Mouse (Mus musculus) forebrain, embryonic 12.5 days (tissue): ENCODE measurements around the gene Atp5h. TPM values are rescaled to one million over a fixed set of nuclear protein-coding genes. Genes with fewer than 3 reads are reported as not detected.

Experiments
- ATAC-seq: fragments of 200-750 bp; cut with Nextera tagmentation; 2 replicates; pipeline ENCODE4 v1.8.0; 2017; ENCODE audit warnings: moderate TSS enrichment; ENCODE audit not compliant: low FRiP score
- H3K27ac ChIP-seq: fragments of 300-500 bp; sonication (generic); 2 replicates; pipeline ENCODE4 v1.5.1; 2016; ENCODE audit warnings: mild to moderate bottlenecking
- H3K27me3 ChIP-seq: fragments of 300-500 bp; sonication (generic); 2 replicates; pipeline ENCODE4 v1.6.1; 2016; ENCODE audit warnings: mild to moderate bottlenecking
- H3K36me3 ChIP-seq: fragments of 300-500 bp; sonication (generic); replicated peaks from 2 replicates; pipeline ENCODE4 v1.6.1; 2016; ENCODE audit warnings: mild to moderate bottlenecking
- H3K4me1 ChIP-seq: fragments of 300-500 bp; sonication (generic); 2 replicates; pipeline ENCODE4 v1.6.1; 2016
- H3K4me2 ChIP-seq: fragments of 300-500 bp; sonication (generic); 2 replicates; pipeline ENCODE4 v1.6.1; 2016; ENCODE audit warnings: mild to moderate bottlenecking, moderate library complexity
- H3K4me3 ChIP-seq: fragments of 300-500 bp; sonication (generic); replicated peaks from 2 replicates; pipeline ENCODE4 v1.5.1; 2016; ENCODE audit warnings: mild to moderate bottlenecking
- H3K9ac ChIP-seq: fragments of 300-500 bp; sonication (generic); 2 replicates; pipeline ENCODE4 v1.6.1; 2016; ENCODE audit warnings: mild to moderate bottlenecking
- H3K9me3 ChIP-seq: fragments of 300-500 bp; sonication (generic); 2 replicates; pipeline ENCODE4 v1.6.1; 2016
- WGBS: fragments of 180-500 bp; shearing (Covaris S2); methylation state at CpG from one replicate; pipeline ENCODE4 v1.1.7; 2016; 5-methylcytosine and 5-hydroxymethylcytosine counted together
- polyA plus RNA-seq: library from polyadenylated mRNA; unstranded; fragments of >200 nt; fragmentation: Nextera tagmentation; extraction: Ambion mirVana; gene quantifications from 2 replicates; pipeline ENCODE4 v1.2.1, GENCODE M21; 2016

Gene Atp5h
- polyA plus RNA-seq, 1 experiment from 2014 or later = 857 TPM

GRCm38 (mm10) chr11:115452281-115452860 lies 32.6 kb upstream of the Atp5h start:
- Histone ChIP-seq H3K27ac (no peak overlapping the region), H3K27me3 (no peaks in the 10 kb centered on the region), H3K4me2 (no peak overlapping the region), H3K9ac (no peak overlapping the region), H3K4me3 (no peak overlapping the region), H3K4me1 (peaks cover 4% of the 10 kb centered on the region), H3K36me3 (no peaks in the 10 kb centered on the region), H3K9me3 (peaks cover 4% of the 10 kb centered on the region; the same call in 1 of the 2 replicates)
- WGBS = 85% methylated on average over 7 of the region's 7 CpGs
- ATAC-seq = no peak

GRCm38 (mm10) chr11:115451781-115452241 lies 32.0 kb upstream of the Atp5h start:
- Histone ChIP-seq H3K4me1 (peaks cover 3% of the 10 kb centered on the region; the same call in 1 of the 2 replicates), H3K27me3 (no peaks in the 10 kb centered on the region), H3K4me3 (no peak overlapping the region), H3K9ac (no peak overlapping the region), H3K9me3 (peaks cover 4% of the 10 kb centered on the region; the same call in 1 of the 2 replicates), H3K27ac (no peak overlapping the region), H3K4me2 (no peak overlapping the region), H3K36me3 (no peaks in the 10 kb centered on the region)
- no peak for ATAC-seq
- 91% methylated on average over 8 of the region's 8 CpGs for WGBS

- H3K27me3 ChIP-seq = no peaks in the 10 kb centered on the region
- H3K9ac ChIP-seq = no peak overlapping the region
- H3K36me3 ChIP-seq = no peaks in the 10 kb centered on the region
- H3K4me1 ChIP-seq = peaks cover 3% of the 10 kb centered on the region; the same call in 1 of the 2 replicates
- no peak for ATAC-seq
- no peak overlapping the region for H3K4me3 ChIP-seq
- H3K27ac ChIP-seq = no peak overlapping the region
- H3K4me2 ChIP-seq = no peak overlapping the region
- peaks cover 2% of the 10 kb centered on the region; the same call in 1 of the 2 replicates for H3K9me3 ChIP-seq
- 90% methylated on average over 7 of the region's 7 CpGs for WGBS
Measured at GRCm38 (mm10) chr11:115450176-115450575, 30.4 kb upstream of the Atp5h start.

- Histone ChIP-seq H3K36me3 (no peaks in the 10 kb centered on the region), H3K4me2 (no peak overlapping the region), H3K9ac (no peak overlapping the region), H3K27me3 (no peaks in the 10 kb centered on the region), H3K4me1 (peaks cover 3% of the 10 kb centered on the region; the same call in 1 of the 2 replicates), H3K4me3 (no peak overlapping the region), H3K27ac (no peak overlapping the region), H3K9me3 (no peaks in the 10 kb centered on the region)
- ATAC-seq = no peak
- 73% methylated on average over 7 of the region's 7 CpGs for WGBS
Measured at GRCm38 (mm10) chr11:115448998-115449397, 29.2 kb upstream of the Atp5h start.

GRCm38 (mm10) chr11:115448075-115448474 lies 28.3 kb upstream of the Atp5h start:
- H3K4me2 ChIP-seq = no peak overlapping the region
- WGBS = 86% methylated on average over 16 of the region's 16 CpGs
- H3K27ac ChIP-seq = no peak overlapping the region

DNA sequence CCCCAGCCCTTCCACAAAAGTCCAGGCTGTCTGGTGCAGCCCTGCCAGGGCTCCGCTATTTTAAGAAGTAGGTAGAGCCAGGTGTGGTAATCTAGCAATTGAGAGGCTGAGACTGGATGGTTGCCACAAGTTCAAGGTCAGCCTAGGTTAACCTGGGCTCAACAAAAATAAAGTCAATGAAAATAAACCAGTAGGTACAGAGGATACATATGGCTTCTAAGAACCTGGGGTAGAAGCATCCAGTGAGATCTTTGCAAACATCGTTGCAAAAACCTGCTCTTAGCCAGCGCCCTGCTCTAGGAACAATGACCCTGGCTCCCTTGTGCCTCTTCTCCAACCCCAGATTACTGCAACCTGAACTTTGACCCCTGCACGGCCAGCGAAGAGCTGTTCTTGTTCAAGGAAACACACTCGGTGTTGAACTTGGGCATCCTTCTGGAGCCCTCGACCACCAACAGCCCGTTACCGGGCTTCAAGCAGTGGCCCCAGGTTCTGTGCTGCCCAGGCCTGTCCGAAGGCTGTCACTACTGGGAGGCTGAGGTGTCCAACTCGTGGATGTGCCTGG lies 27.6 kb upstream of the Atp5h start:
- H3K27me3 ChIP-seq = no peaks in the 10 kb centered on the region
- no peak overlapping the region for H3K27ac ChIP-seq
- no peak overlapping the region for H3K4me3 ChIP-seq
- H3K4me1 ChIP-seq = peaks cover 3% of the 10 kb centered on the region; the same call in 1 of the 2 replicates
- no peak overlapping the region for H3K9ac ChIP-seq
- 89% methylated on average over 11 of the region's 11 CpGs for whole genome bisulfite sequencing
- no peak for ATAC-seq
- no peak overlapping the region for H3K4me2 ChIP-seq
- H3K9me3 ChIP-seq = no peaks in the 10 kb centered on the region
- H3K36me3 ChIP-seq = no peaks in the 10 kb centered on the region

More at GRCm38 (mm10) chr11:115448075-115448474, 28.3 kb upstream of the Atp5h start:
- H3K36me3 ChIP-seq = no peaks in the 10 kb centered on the region
- H3K4me1 ChIP-seq = peaks cover 3% of the 10 kb centered on the region; the same call in 1 of the 2 replicates
- ATAC-seq = no peak
- H3K9me3 ChIP-seq = no peaks in the 10 kb centered on the region
- no peak overlapping the region for H3K4me3 ChIP-seq
- no peak overlapping the region for H3K9ac ChIP-seq
- no peaks in the 10 kb centered on the region for H3K27me3 ChIP-seq

- Histone ChIP-seq H3K4me3 (no peak overlapping the region), H3K4me1 (peaks cover 3% of the 10 kb centered on the region; the same call in 1 of the 2 replicates), H3K27ac (no peak overlapping the region), H3K9ac (no peak overlapping the region), H3K27me3 (no peaks in the 10 kb centered on the region), H3K36me3 (no peaks in the 10 kb centered on the region), H3K4me2 (no peak overlapping the region), H3K9me3 (no peaks in the 10 kb centered on the region)
- WGBS = 86% methylated on average over 3 of the region's 3 CpGs
- ATAC-seq = no peak
Measured at GRCm38 (mm10) chr11:115446906-115447305, 27.1 kb upstream of the Atp5h start.

- H3K27ac ChIP-seq = no peak overlapping the region
- ATAC-seq = no peak
- WGBS = 50% methylated on average over 15 of the region's 15 CpGs
Measured at GRCm38 (mm10) chr11:115441417-115441816, 21.7 kb upstream of the Atp5h start.

GRCm38 (mm10) chr11:115439906-115440595 lies 20.3 kb upstream of the Atp5h start, which contains the start of gene Trim80:
Trim80 (plus strand) TSS chr11:115440545.
- no peak for ATAC-seq
- Histone ChIP-seq H3K4me2 (no peak within 1 kb of the TSS), H3K4me1 (peaks cover 12% of the 10 kb centered on the region), H3K36me3 (no peaks in the 10 kb centered on the region), H3K4me3 (no peak within 1 kb of the TSS), H3K27me3 (peaks cover 6% of the 10 kb centered on the region; the same call in 1 of the 2 replicates), H3K9me3 (no peaks in the 10 kb centered on the region), H3K27ac (no peak within 1 kb of the TSS), H3K9ac (no peak within 1 kb of the TSS)
- 92% methylated on average over 9 of the region's 9 CpGs for WGBS

More at GRCm38 (mm10) chr11:115441417-115441816, 21.7 kb upstream of the Atp5h start:
- Histone ChIP-seq H3K9ac (no peak overlapping the region), H3K36me3 (no peaks in the 10 kb centered on the region), H3K9me3 (no peaks in the 10 kb centered on the region), H3K4me1 (peaks cover under 1% of the 10 kb centered on the region; the same call in 1 of the 2 replicates), H3K4me2 (no peak overlapping the region), H3K27me3 (no peaks in the 10 kb centered on the region), H3K4me3 (no peak overlapping the region)

- H3K9ac ChIP-seq = no peak overlapping the region
- 86% methylated on average over 3 of the region's 3 CpGs for WGBS
- peaks cover 12% of the 10 kb centered on the region for H3K4me1 ChIP-seq
- H3K36me3 ChIP-seq = no peaks in the 10 kb centered on the region
- peaks cover 8% of the 10 kb centered on the region; the same call in 1 of the 2 replicates for H3K27me3 ChIP-seq
- no peak overlapping the region for H3K27ac ChIP-seq
- H3K4me2 ChIP-seq = no peak overlapping the region
- no peak overlapping the region for H3K4me3 ChIP-seq
- no peak for ATAC-seq
- H3K9me3 ChIP-seq = no peaks in the 10 kb centered on the region
Measured at GRCm38 (mm10) chr11:115439326-115439725, 19.6 kb upstream of the Atp5h start.

GRCm38 (mm10) chr11:115437571-115438122 lies 17.9 kb upstream of the Atp5h start:
- peaks cover 5% of the 10 kb centered on the region; the same call in 1 of the 2 replicates for H3K36me3 ChIP-seq
- no peak overlapping the region for H3K4me2 ChIP-seq
- no peaks in the 10 kb centered on the region for H3K9me3 ChIP-seq
- WGBS = 85% methylated on average over 5 of the region's 5 CpGs
- no peak overlapping the region for H3K4me3 ChIP-seq
- H3K4me1 ChIP-seq = peaks cover 12% of the 10 kb centered on the region
- H3K27me3 ChIP-seq = peaks cover 8% of the 10 kb centered on the region; the same call in 1 of the 2 replicates
- no peak for ATAC-seq
- no peak overlapping the region for H3K27ac ChIP-seq
- H3K9ac ChIP-seq = no peak overlapping the region
